In the genomic region with DNA sequence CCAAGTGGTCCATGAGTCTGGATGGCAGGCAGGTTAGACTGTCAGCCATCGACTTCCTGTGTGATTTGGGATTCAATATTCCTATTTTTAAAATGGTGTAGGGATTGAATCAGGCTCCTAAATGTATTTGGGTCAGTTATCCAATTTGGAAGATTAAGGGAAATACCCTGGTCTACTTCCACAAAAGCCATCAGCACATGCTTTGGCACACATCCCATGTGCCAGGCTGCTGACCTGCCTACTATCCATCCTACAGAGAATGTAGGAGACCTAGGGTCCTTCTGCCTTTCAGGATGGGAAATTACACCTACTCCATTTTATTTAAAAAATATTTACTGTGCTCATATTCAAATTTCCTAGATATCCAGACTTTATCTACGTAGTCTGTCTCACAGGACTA, we compare ENCODE assay signal across 29 mouse cellular contexts. TPM values are rescaled to one million over a fixed set of nuclear protein-coding genes. Genes with fewer than 3 reads are reported as not detected.
"Had no signal": no experiment of that assay in that cellular context is flagged by ENCODE, and none has a peak within 500 bp of the region (broad histone marks: within the 10 kb centered on the region; RNA-seq: fewer than 3 reads in every experiment).

No protein-coding gene starts in this region.

- H3K9me3 ChIP-seq: limb, embryonic 10.5 days; limb, embryonic 13.5 days; liver, embryonic 12.5 days; liver, embryonic 15.5 days; lung, embryonic 15.5 days; midbrain, embryonic 10.5 days; midbrain, embryonic 13.5 days had no signal

- H3K27ac ChIP-seq: limb, embryonic 10.5 days; limb, embryonic 13.5 days; liver, embryonic 12.5 days; liver, embryonic 15.5 days; lung, embryonic 15.5 days; midbrain, embryonic 10.5 days; midbrain, embryonic 13.5 days; stomach, postnatal 0 days had no signal

- H3K4me2 ChIP-seq: limb, embryonic 13.5 days; liver, embryonic 12.5 days; liver, embryonic 15.5 days; lung, embryonic 15.5 days; midbrain, embryonic 13.5 days had no signal

- H3K36me3 ChIP-seq: limb, embryonic 10.5 days; limb, embryonic 13.5 days; liver, embryonic 12.5 days; liver, embryonic 15.5 days; lung, embryonic 15.5 days; midbrain, embryonic 10.5 days; midbrain, embryonic 13.5 days had no signal

- H3K4me3 ChIP-seq: limb, embryonic 10.5 days; limb, embryonic 13.5 days; liver, embryonic 12.5 days; liver, embryonic 15.5 days; lung, embryonic 15.5 days; megakaryocyte, embryonic 14.5 days; midbrain, embryonic 10.5 days; midbrain, embryonic 13.5 days; myocyte had no signal

- H3K9ac ChIP-seq: limb, embryonic 13.5 days; liver, embryonic 12.5 days; liver, embryonic 15.5 days; lung, embryonic 15.5 days; midbrain, embryonic 13.5 days had no signal

- ATAC-seq: liver, embryonic 12.5 days; midbrain, embryonic 13.5 days; midbrain, embryonic 16.5 days had no signal

- DNase-seq: kidney, adult 9 months; kidney, postnatal 14 days; kidney, postnatal 4 days; liver; lung, adult 18-20 months; lung, postnatal 10 days; lung, postnatal 36 days; right cerebral cortex, adult 18-20 months; right cerebral cortex, postnatal 14 days; right cerebral cortex, postnatal 4 days; thymus, postnatal 25 days had no signal

RNA-seq across cellular contexts. Expression of a gene that starts 4.0 kb away (rescaled TPM):
- total RNA-seq: layer of hippocampus, adult 18-20 months; layer of hippocampus, postnatal 14 days; left cerebral cortex, adult 8-10 months; left cerebral cortex, postnatal 25 days; monocyte, adult 5-6 weeks had no signal
- polyA plus RNA-seq: limb, embryonic 10.5 days; limb, embryonic 13.5 days; liver, embryonic 12.5 days; liver, embryonic 15.5 days; myocyte; stomach, embryonic 14.5 days; stomach, postnatal 0 days; thymus, postnatal 0 days had no signal
